Mouse (Mus musculus) myocyte (in vitro differentiated cells): ENCODE measurements around the gene Uba7.

Source experiments
- E2F4 ChIP-seq: IDR thresholded peaks from one replicate; pipeline ENCODE4 v1.6.1; 2011; ENCODE audit warnings: mild to moderate bottlenecking, control low read depth, moderate library complexity; ENCODE audit not compliant: insufficient read depth
- MAX ChIP-seq: IDR thresholded peaks from one replicate; pipeline ENCODE4 v1.6.1; 2011; ENCODE audit warnings: low read depth, mild to moderate bottlenecking, control low read depth
- MYOD1 ChIP-seq, 3 experiments: IDR thresholded peaks; one replicate each; pipeline ENCODE4 v1.6.1; 2011; ENCODE audit warnings: control low read depth in 2 of 3, low read depth in 2 of 3, mild to moderate bottlenecking in 2 of 3, moderate library complexity in 1 of 3; ENCODE audit not compliant: insufficient read length in 2 of 3, control insufficient read depth in 1 of 3
- MYOG ChIP-seq, 3 experiments: IDR thresholded peaks; one replicate each; pipeline ENCODE4 v1.6.1; 2011; ENCODE audit warnings: control low read depth in 2 of 3, low read depth in 2 of 3, mild to moderate bottlenecking in 2 of 3; ENCODE audit not compliant: insufficient read length in 2 of 3, control insufficient read depth in 1 of 3, insufficient read depth in 1 of 3
- POLR2A ChIP-seq: IDR thresholded peaks from one replicate; pipeline ENCODE4 v1.6.1; 2011; ENCODE audit warnings: low read depth, mild to moderate bottlenecking, control low read depth, moderate library complexity; ENCODE audit not compliant: insufficient read length
- POLR2AphosphoS2 ChIP-seq: IDR thresholded peaks from one replicate; pipeline ENCODE4 v1.6.1; 2011; ENCODE audit warnings: low read depth, control low read depth; ENCODE audit not compliant: insufficient read length
- REST ChIP-seq: IDR thresholded peaks from one replicate; pipeline ENCODE4 v1.6.1; 2011; ENCODE audit warnings: mild to moderate bottlenecking, control low read depth, moderate library complexity; ENCODE audit not compliant: insufficient read depth, insufficient read length
- TCF12 ChIP-seq: IDR thresholded peaks from one replicate; pipeline ENCODE4 v1.6.1; 2011; ENCODE audit warnings: mild to moderate bottlenecking, control low read depth; ENCODE audit not compliant: poor library complexity, insufficient read depth, severe bottlenecking
- TCF3 ChIP-seq: IDR thresholded peaks from one replicate; pipeline ENCODE4 v1.6.1; 2011; ENCODE audit warnings: low read depth, control low read depth; ENCODE audit not compliant: insufficient read length
- USF1 ChIP-seq: IDR thresholded peaks from one replicate; pipeline ENCODE4 v1.6.1; 2011; ENCODE audit warnings: low read depth, mild to moderate bottlenecking, control low read depth, moderate library complexity

GRCm38 (mm10) chr9:108008041-108008440, 32.7 kb downstream of the Uba7 start:
- no peak for TF ChIP-seq POLR2A
- TF ChIP-seq TCF3: no peak
- TF ChIP-seq TCF12: no peak
- no peak for TF ChIP-seq MAX
- TF ChIP-seq E2F4: no peak
- TF ChIP-seq POLR2AphosphoS2: no peak
- TF ChIP-seq USF1: no peak
- TF ChIP-seq MYOD1 (IDR thresholded peaks at IDR 0.05; ENCODE audit: control insufficient read depth in 1 of 3, insufficient read length in 2 of 3, low read depth in 2 of 3): no peak
- no peak for TF ChIP-seq REST
- TF ChIP-seq MYOG (IDR thresholded peaks at IDR 0.05; ENCODE audit: control insufficient read depth in 1 of 3, insufficient read depth in 1 of 3, insufficient read length in 2 of 3, low read depth in 2 of 3): no peak
